Mouse (Mus musculus) limb, embryonic 12.5 days (tissue): Measurements from ENCODE around the gene Gch1. TPM values are rescaled to one million over a fixed set of nuclear protein-coding genes. Genes with fewer than 3 reads are reported as not detected.

Experiments used
- ATAC-seq: fragments of 200-750 bp; cut with Nextera tagmentation; 2 replicates; pipeline ENCODE4 v1.8.0; 2017; ENCODE audit warnings: low read depth, moderate TSS enrichment; ENCODE audit not compliant: insufficient number of reproducible peaks, insufficient read depth, low FRiP score, low TSS enrichment
- H3K27ac ChIP-seq: fragments of 300-500 bp; sonication (generic); 2 replicates; pipeline ENCODE4 v1.5.1; 2016; ENCODE audit warnings: mild to moderate bottlenecking, moderate library complexity
- H3K27me3 ChIP-seq: fragments of 300-500 bp; sonication (generic); 2 replicates; pipeline ENCODE4 v1.6.1; 2016; ENCODE audit warnings: mild to moderate bottlenecking, moderate library complexity
- H3K36me3 ChIP-seq: fragments of 300-500 bp; sonication (generic); 2 replicates; pipeline ENCODE4 v1.6.1; 2016; ENCODE audit warnings: mild to moderate bottlenecking, moderate library complexity
- H3K4me1 ChIP-seq: fragments of 300-500 bp; sonication (generic); replicated peaks from 2 replicates; pipeline ENCODE4 v1.6.1; 2016
- H3K4me2 ChIP-seq: fragments of 300-500 bp; sonication (generic); 2 replicates; pipeline ENCODE4 v1.6.1; 2016; ENCODE audit warnings: mild to moderate bottlenecking, moderate library complexity
- H3K4me3 ChIP-seq: fragments of 300-500 bp; sonication (generic); replicated peaks from 2 replicates; pipeline ENCODE4 v1.5.1; 2016; ENCODE audit warnings: mild to moderate bottlenecking
- H3K9ac ChIP-seq: fragments of 300-500 bp; sonication (generic); replicated peaks from 2 replicates; pipeline ENCODE4 v1.6.1; 2016; ENCODE audit warnings: mild to moderate bottlenecking, moderate library complexity
- H3K9me3 ChIP-seq: fragments of 300-500 bp; sonication (generic); 2 replicates; pipeline ENCODE4 v1.6.1; 2016; ENCODE audit warnings: mild to moderate bottlenecking, moderate library complexity
- WGBS: fragments of 180-500 bp; shearing (Covaris S2); methylation state at CpG from one replicate; pipeline ENCODE4 v1.1.7; 2016; 5-methylcytosine and 5-hydroxymethylcytosine counted together
- polyA plus RNA-seq: library from polyadenylated mRNA; unstranded; fragments of >200 nt; fragmentation: Nextera tagmentation; extraction: Ambion mirVana; gene quantifications from 2 replicates; pipeline ENCODE4 v1.2.1, GENCODE M21; 2016

Gene Gch1
- polyA plus RNA-seq, 1 experiment from 2014 or later: 1.3 TPM

DNA sequence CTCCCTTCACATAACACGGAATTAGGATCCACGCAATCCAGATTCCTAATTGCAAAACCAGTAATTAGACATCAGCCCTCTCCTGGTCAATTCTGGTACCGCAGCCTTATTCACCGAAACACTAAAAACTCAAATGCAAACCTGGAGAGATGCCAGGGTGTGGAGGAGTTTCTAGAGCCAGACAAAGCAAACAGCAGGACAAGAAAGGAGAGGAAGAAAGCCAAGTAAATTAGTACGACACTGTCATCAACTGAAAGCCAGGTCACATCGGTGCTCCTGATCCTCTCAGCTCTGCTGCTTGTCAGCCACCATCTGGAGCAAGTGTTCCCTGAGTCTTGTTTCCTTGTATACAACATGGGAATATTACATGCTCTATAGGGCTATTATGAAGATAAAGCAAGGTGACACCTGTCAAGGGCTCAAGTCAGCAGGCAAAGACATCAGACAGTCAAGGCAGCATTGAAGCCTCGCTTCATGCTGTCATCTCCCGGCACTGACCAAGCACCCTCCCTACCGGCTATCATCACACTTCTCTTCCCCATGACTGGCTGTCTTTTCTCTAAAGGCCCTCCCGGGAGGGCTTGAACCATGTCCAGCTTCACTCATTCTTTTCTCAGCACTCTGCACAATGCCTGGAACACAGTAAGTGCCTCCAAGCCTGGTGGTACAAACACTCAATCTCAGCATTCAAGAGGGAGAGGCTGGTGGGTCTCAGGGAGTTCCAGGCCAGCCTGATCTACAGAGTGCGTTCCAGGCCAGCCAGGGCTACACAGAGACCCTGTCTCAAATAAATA is 7.5 kb downstream of the Gch1 start:
- Histone ChIP-seq H3K36me3 (no peaks in the 10 kb centered on the region), H3K4me1 (peaks cover 6% of the 10 kb centered on the region; the same call in 1 of the 2 replicates), H3K9ac (no peak overlapping the region), H3K9me3 (no peaks in the 10 kb centered on the region), H3K27me3 (no peaks in the 10 kb centered on the region), H3K4me2 (no peak overlapping the region), H3K27ac (no peak overlapping the region), H3K4me3 (no peak overlapping the region)
- 74% methylated on average over 11 of the region's 11 CpGs for WGBS
- ATAC-seq: no peak

- H3K27me3 ChIP-seq: no peaks in the 10 kb centered on the region
- no peak for ATAC-seq
- no peaks in the 10 kb centered on the region; the same call in 1 of the 2 replicates for H3K9me3 ChIP-seq
- peaks cover 6% of the 10 kb centered on the region; the same call in 1 of the 2 replicates for H3K4me1 ChIP-seq
- H3K4me2 ChIP-seq: no peak overlapping the region
- H3K36me3 ChIP-seq: no peaks in the 10 kb centered on the region
- no peak overlapping the region for H3K27ac ChIP-seq
- 86% methylated on average over 5 of the region's 5 CpGs for WGBS
- no peak overlapping the region for H3K9ac ChIP-seq
- no peak overlapping the region for H3K4me3 ChIP-seq
These were observed 10.4 kb downstream of the Gch1 start for GRCm38 (mm10) chr14:47178851-47179250.

GRCm38 (mm10) chr14:47177846-47178414 is 11.3 kb downstream of the Gch1 start:
- no peaks in the 10 kb centered on the region for H3K27me3 ChIP-seq
- WGBS: 25% methylated on average over 13 of the region's 13 CpGs
- no peaks in the 10 kb centered on the region for H3K36me3 ChIP-seq
- peak overlapping the region; percentile 35 for H3K4me2 ChIP-seq
- H3K9me3 ChIP-seq: no peaks in the 10 kb centered on the region; the same call in 1 of the 2 replicates
- no peak overlapping the region for H3K4me3 ChIP-seq
- peak; percentile 37; the same call in 1 of the 2 replicates for ATAC-seq
- no peak overlapping the region for H3K27ac ChIP-seq
- peaks cover 6% of the 10 kb centered on the region; the same call in 1 of the 2 replicates for H3K4me1 ChIP-seq
- H3K9ac ChIP-seq: no peak overlapping the region; the same call in 1 of the 2 replicates

DNA sequence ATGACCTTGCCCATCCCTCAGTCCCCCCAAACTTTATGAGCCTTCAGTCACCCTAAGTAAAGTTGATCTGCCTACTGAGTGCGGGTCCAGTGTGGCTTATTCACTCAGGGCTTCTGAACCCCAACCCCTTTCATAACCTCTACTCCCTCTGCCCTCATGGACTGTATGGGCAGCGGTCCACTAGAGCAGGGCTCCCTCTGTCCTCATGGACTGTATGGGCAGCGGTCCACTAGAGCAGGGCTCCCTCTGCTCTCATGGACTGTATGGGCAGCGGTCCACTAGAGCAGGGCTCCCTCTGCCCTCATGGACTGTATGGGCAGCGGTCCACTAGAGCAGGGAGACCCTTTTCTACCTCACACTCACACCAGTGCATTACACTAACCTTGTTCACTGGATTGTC is 13.0 kb downstream of the Gch1 start:
- H3K9ac ChIP-seq: no peak overlapping the region
- 94% methylated on average over 5 of the region's 5 CpGs for WGBS
- no peak for ATAC-seq
- H3K27me3 ChIP-seq: no peaks in the 10 kb centered on the region
- peaks cover 6% of the 10 kb centered on the region; the same call in 1 of the 2 replicates for H3K4me1 ChIP-seq
- no peaks in the 10 kb centered on the region for H3K36me3 ChIP-seq
- H3K9me3 ChIP-seq: no peaks in the 10 kb centered on the region; the same call in 1 of the 2 replicates
- no peak overlapping the region for H3K4me2 ChIP-seq
- no peak overlapping the region for H3K27ac ChIP-seq
- no peak overlapping the region for H3K4me3 ChIP-seq

GRCm38 (mm10) chr14:47175136-47175535 is 14.1 kb downstream of the Gch1 start:
- no peak overlapping the region for H3K27ac ChIP-seq
- no peak overlapping the region for H3K9ac ChIP-seq
- H3K4me3 ChIP-seq: no peak overlapping the region
- H3K9me3 ChIP-seq: no peaks in the 10 kb centered on the region; the same call in 1 of the 2 replicates
- WGBS: 82% methylated on average over 5 of the region's 5 CpGs
- H3K4me2 ChIP-seq: no peak overlapping the region
- peaks cover 6% of the 10 kb centered on the region; the same call in 1 of the 2 replicates for H3K4me1 ChIP-seq
- no peaks in the 10 kb centered on the region for H3K27me3 ChIP-seq
- H3K36me3 ChIP-seq: no peaks in the 10 kb centered on the region
- ATAC-seq: no peak

DNA sequence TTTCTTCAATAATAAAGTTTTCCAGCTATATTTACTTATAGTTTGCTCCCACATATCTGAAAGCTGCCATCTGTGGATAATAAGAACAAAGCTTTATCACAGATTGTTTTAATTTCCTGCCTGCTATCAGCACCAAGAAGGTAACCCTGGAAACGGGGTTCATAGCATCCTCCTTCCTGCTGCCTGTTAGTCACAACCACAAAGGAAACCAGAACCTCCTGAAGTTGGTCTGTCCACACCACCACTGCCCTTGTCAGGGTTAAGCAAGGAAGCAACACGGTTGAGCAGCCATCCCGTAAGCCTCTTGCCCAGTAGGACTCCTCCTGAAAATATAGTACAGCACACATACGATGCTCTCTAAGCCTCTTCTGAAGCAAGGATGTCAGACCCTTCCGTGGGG is 17.1 kb downstream of the Gch1 start:
- Histone ChIP-seq H3K27ac (no peak overlapping the region), H3K27me3 (no peaks in the 10 kb centered on the region), H3K9me3 (no peaks in the 10 kb centered on the region; the same call in 1 of the 2 replicates), H3K4me3 (no peak overlapping the region), H3K4me1 (no peaks in the 10 kb centered on the region), H3K36me3 (no peaks in the 10 kb centered on the region), H3K9ac (no peak overlapping the region), H3K4me2 (no peak overlapping the region)
- WGBS: 53% methylated on average over 5 of the region's 5 CpGs
- no peak for ATAC-seq

DNA sequence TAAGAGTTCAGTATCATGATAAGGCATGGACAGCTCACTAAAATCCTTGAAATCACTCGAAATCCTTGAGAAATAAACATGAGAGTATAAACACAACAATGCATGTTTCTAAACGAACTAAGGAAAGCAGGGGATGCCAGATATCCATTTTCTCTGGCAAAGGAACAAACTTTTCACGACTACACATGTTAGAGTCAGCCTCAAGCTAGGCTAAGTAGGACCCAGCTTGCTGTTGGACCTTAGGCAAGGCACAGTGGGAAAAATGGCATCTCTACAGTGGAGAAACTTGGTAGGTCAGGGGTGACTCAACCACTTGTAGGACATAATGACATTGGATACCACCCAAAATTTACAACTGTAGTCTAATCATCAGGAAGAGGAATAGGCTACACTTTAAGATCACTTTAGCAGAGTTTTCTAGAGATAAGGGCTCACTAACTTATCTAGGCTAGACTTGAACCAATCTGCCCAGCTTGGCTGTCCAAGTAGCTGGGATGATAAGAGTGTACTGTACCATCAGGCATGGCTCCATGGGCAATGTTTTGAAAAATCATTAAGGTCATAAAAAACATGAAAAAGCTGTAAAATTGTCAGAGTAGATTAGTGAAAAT is 18.6 kb downstream of the Gch1 start:
- Histone ChIP-seq H3K27me3 (no peaks in the 10 kb centered on the region), H3K36me3 (no peaks in the 10 kb centered on the region), H3K9ac (no peak overlapping the region), H3K4me3 (no peak overlapping the region), H3K9me3 (no peaks in the 10 kb centered on the region), H3K4me1 (no peaks in the 10 kb centered on the region), H3K27ac (no peak overlapping the region), H3K4me2 (no peak overlapping the region)
- no peak for ATAC-seq
- 61% methylated on average over 3 of the region's 3 CpGs for WGBS

DNA sequence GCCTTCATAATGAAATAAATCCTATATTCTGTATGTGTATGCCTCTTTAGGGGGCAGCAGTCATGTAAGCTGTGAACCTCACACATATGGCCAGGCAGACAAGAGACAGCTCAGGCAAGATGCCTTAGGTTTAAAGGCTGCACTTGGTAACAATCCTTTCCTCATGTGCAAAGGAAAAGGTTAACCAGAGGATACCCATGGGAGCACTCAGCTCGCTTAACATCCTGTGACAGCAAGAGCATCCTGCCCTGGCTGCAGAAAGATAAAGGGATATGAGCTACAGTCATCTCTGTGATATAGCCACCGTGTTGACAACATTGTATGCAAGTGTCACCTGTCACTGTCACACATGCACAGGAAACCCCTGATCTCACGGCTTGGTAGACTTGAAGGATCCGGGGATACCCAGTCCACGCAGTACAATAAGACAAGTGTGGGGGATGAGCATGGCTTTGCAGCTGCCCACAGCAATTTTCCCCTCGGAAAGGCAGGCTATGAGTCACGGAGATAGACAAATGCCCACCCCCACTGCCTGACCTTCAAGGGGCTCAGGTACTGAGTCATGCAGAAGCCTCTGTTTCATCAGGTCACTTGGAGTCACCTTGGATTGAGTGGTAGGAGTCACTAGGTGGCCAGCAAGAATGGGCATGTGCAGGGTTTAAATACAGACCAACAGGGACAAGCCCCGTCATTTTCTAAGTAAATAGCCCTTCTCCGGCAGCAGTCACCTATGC is 19.4 kb downstream of the Gch1 start:
- Histone ChIP-seq H3K27me3 (no peaks in the 10 kb centered on the region), H3K4me1 (no peaks in the 10 kb centered on the region), H3K9me3 (no peaks in the 10 kb centered on the region), H3K9ac (no peak overlapping the region), H3K27ac (no peak overlapping the region), H3K4me3 (no peak overlapping the region), H3K36me3 (no peaks in the 10 kb centered on the region), H3K4me2 (no peak overlapping the region)
- WGBS: 83% methylated on average over 9 of the region's 9 CpGs
- no peak for ATAC-seq

GRCm38 (mm10) chr14:47165741-47166140 is 23.5 kb downstream of the Gch1 start:
- Histone ChIP-seq H3K27me3 (no peaks in the 10 kb centered on the region), H3K27ac (no peak overlapping the region), H3K4me2 (no peak overlapping the region), H3K36me3 (no peaks in the 10 kb centered on the region), H3K4me1 (no peaks in the 10 kb centered on the region), H3K4me3 (no peak overlapping the region), H3K9me3 (no peaks in the 10 kb centered on the region), H3K9ac (no peak overlapping the region)
- no peak for ATAC-seq
- WGBS: 93% methylated on average over 5 of the region's 5 CpGs

GRCm38 (mm10) chr14:47165117-47165516 is 24.1 kb downstream of the Gch1 start:
- Histone ChIP-seq H3K27ac (no peak overlapping the region), H3K27me3 (no peaks in the 10 kb centered on the region), H3K4me1 (no peaks in the 10 kb centered on the region), H3K36me3 (no peaks in the 10 kb centered on the region), H3K4me3 (no peak overlapping the region), H3K4me2 (no peak overlapping the region), H3K9me3 (no peaks in the 10 kb centered on the region), H3K9ac (no peak overlapping the region)
- 89% methylated on average over 5 of the region's 5 CpGs for WGBS
- no peak for ATAC-seq

GRCm38 (mm10) chr14:47161921-47162427 is 27.2 kb downstream of the Gch1 start:
- Histone ChIP-seq H3K9ac (no peak overlapping the region), H3K4me2 (no peak overlapping the region), H3K4me1 (no peaks in the 10 kb centered on the region), H3K27me3 (no peaks in the 10 kb centered on the region), H3K27ac (no peak overlapping the region), H3K4me3 (no peak overlapping the region), H3K36me3 (no peaks in the 10 kb centered on the region), H3K9me3 (no peaks in the 10 kb centered on the region)
- 91% methylated on average over 3 of the region's 5 CpGs for WGBS
- ATAC-seq: no peak
